Mouse (Mus musculus): ENCODE results near the gene Sh2d1b1.

The Sh2d1b1 gene

GRCm38 (mm10) chr1:170324312-170324711 lies 47.2 kb downstream of the Sh2d1b1 start:
- DNase-seq (ENCODE audit: low read depth): no peak

GRCm38 (mm10) chr1:170325277-170325676 lies 48.2 kb downstream of the Sh2d1b1 start:
- DNase-seq (ENCODE audit: low read depth): no peak

- DNase-seq (ENCODE audit: low read depth): no peak
Observed at GRCm38 (mm10) chr1:170331926-170332325, 54.8 kb downstream of the Sh2d1b1 start.

DNA sequence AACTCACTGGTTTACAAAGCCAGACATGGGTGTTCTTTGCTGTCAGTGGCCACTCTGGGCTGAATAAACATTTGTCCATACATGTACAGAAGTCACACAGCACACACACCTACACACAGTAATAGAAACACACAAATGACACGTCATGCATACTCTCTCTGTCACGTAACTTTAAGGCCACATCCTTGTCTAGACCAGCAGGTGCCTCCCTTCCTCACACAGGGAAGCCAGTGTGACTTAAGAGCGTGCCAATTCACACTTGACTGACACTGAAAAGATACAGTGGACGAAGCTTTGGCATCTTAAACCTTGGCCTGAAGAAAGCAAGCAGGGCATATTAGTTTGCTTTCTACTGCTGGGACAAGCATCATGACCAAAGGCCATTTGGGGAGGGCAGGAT lies 55.7 kb downstream of the Sh2d1b1 start:
- DNase-seq (ENCODE audit: low read depth): no peak
